Mouse (Mus musculus) testis, adult 2 months (tissue): ENCODE data around the gene Krt20.

Source experiments
- CTCF ChIP-seq: fragments of 200-500 bp; IDR thresholded peaks from 2 replicates; pipeline ENCODE4 v1.5.1; 2012; ENCODE audit warnings: low read depth, mild to moderate bottlenecking, inconsistent platforms, low read length, moderate library complexity; ENCODE audit not compliant: control insufficient read depth, insufficient read depth, insufficient replicate concordance
- POLR2A ChIP-seq: fragments of 200-500 bp; IDR thresholded peaks from 2 replicates; pipeline ENCODE4 v1.6.1; 2012; ENCODE audit warnings: low read depth, mild to moderate bottlenecking, inconsistent platforms, low read length, moderate library complexity; ENCODE audit not compliant: control insufficient read depth

GRCm38 (mm10) chr11:99398832-99399231, 39.1 kb downstream of the Krt20 start:
- TF ChIP-seq CTCF, result no peak
- no peak for TF ChIP-seq POLR2A
